Mouse (Mus musculus) telencephalon, adult 2 months (tissue): Measurements from ENCODE around the gene Spata45.
"Not testable (repeated sequence)": the region's sequence is repeated elsewhere in the genome, so short reads cannot be mapped to it uniquely, and the experiment has no call there.

Source experiments
- DNase-seq: peaks from one replicate; pipeline ENCODE4 v3.0.0-alpha.2; 2011; ENCODE audit warnings: low read depth, low spot score

Spata45 gene

DNA sequence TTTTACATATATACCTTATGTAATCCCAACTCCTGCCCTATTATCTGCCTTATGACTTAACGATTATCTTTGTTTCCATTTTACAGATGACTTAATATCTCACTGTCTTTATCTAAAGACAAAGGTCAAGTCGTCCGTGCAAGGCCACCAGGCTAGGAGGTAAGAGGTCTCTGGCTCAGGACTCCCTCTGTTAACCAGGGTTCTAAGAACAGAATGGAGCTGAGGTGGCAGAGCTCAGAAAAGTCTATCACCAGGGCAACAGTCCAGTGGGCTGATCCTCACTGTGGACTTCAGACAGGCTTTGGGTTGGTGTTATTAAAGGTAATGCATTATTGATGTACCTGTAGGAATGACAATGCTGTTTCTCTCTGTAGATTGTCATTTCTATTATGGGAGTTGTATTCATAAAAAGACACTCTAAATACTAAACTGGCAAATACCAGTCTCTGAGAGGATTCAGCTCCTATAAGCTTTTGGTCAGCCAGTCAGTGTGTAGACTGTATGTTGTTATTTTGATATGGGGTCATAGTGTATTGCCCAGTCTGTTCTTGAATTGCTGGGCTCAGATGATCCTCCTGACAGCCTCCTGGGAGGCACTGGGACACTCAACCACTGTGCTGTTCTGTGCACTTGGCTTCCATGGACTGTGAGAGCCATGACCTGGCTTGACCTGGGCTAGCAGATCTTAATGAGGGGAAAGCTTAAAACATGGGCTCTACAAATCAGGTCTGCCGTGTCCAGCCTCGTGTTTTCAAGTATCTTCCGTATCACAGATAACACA lies at the start of gene Spata45:
Spata45 (plus strand) TSS at position 86 of the 781 bp plus-strand sequence.
- DNase-seq, result no peak

DNA sequence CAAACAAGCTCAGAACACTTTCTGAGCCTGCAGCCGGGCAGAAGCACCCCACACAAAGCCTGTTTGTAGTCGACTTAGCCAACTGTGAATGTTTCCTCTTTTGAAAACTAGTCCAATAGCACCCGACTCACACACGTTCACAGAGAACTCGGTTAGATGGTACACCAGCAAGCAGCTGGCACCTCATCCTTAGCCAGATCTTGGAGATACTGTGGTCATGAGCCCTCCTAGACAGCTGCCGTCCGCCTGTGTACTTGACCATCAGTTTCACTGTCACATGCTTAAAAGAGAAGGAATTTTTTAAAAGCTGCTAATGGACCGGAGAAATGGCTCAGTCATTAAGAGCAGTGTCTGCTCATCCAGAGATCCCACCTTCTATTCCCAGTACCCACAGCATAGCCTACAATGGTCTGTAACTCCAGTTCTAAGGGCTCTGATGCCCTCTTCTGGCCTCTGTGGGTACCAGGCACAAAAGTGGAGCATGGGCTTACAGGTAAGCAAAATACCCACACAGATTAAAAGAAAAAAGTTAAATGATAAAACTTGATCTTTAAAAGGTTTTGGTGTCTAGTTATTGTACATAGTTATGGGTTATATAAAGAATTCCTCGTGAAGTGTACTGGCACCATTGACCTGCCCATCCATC lies 46.9 kb upstream of the Spata45 start:
- no peak for DNase-seq

DNA sequence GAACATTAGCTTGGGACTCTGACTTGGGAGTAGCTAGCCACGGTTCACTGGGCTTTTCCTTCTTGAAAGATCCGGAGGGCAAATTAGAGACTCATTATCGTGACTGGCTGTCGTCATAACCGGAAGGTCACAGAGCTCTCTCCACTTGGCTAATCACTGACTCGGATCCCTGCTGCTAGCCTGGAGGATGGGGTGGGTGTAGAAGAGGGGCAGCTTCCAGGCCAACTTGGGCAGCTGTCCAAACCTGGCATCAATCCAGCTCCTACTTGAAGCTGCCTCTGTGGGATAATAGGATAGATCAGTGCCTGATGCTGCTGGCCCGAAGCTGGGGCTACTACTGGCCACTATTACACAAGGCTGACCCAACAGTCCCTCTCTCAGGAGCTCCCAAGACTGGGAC lies 40.9 kb upstream of the Spata45 start:
- DNase-seq, result no peak

DNA sequence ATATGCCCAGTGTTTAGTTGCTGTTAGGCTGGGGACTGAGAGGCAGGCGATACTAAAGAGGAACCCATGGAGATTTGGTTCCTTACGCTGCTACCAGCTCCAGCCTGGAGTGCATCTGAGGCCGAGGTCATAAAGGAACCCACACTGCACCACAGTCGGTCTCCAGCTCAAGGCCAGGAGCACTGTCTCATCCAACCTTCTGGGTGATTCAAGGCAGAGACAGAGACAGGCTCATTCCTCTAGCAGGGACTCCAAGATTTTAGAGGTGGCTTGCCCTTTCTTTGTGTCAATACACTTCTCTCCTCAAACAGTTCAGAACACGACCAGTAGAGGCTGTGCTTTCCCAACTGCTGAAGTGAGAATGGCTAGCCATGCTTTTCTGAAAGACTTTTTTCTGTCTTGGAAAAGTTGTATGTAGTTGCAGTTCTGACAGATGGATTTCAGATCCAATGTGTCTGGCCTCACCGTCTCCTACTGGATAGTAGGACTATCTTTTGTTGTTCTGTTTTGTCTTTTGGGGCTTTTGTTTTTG lies 40.0 kb upstream of the Spata45 start:
- no peak for DNase-seq

DNA sequence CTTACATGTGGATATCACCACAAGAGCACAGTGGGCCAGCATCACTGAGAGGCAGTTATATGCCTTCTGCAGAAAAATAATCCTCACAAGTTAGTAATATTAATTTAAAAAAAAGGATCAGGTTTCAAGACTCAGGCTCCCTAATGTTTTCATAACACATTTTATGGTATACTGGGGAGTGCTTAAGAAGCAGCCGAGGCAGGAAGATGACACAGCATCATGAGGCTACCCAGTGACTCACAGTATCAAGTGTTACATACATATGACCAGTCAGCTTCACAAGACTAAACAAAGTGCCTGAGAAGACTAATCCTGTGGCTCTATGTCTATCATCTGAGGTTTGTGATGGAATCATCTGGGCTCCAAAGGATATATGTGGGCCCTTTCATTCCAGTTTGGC lies 38.4 kb upstream of the Spata45 start:
- DNase-seq, result no peak

DNA sequence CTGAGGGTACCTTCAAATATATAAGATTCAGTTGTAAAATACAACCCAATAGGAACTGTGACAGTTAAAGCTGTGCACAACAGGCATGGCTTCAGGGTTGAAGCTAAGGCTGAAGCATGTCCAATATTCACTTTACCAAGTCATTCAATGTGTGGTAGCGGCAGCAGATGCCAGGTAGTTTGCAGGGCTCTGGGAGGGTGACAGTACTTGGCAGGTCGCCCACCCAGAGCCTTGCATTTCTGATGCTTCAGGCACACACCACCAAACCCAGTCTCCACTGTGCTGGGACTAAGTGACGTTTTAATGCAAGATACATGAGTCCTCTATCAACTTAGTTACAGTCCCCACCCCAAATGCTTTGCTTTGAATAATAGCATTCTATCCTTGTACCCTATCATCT lies 35.8 kb upstream of the Spata45 start:
- no peak for DNase-seq

DNA sequence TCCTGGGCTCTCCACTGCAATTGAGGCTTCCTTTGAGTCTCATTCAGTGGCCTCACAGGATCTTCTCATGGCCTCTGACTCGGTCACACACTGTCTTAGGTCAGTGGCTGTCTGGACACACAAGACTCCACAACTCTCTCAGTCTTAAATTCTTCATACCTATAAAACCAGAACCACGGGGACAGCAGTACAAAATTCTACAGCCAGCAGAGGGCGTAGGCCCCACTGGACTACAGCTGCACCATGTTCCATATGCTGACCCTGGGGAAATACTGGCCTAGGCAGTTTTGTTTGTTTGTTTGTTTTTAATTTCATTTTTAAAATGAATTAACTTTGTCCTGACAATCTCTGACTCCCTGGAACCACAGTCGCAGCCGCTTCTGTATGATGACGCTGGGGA lies 34.2 kb upstream of the Spata45 start:
- DNase-seq, result no peak

DNA sequence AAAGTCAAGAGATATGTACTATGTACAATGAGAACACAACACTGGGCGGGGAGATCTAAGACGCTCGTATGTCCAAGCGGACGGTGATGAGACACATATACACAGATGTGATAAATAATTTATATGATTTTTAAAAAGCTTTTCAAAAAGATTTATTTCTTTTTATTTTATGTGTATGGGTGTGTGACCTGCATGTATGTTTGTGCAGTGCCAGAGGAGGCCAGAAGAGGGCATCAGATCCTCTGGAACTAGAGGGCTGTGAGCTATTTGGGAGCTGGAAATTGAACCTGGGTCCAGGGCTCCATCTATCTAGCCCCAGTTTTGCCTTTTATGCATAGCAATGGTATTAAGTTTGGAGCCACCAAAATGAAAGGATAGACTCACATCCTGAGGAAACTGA lies 27.7 kb upstream of the Spata45 start:
- no peak for DNase-seq

DNA sequence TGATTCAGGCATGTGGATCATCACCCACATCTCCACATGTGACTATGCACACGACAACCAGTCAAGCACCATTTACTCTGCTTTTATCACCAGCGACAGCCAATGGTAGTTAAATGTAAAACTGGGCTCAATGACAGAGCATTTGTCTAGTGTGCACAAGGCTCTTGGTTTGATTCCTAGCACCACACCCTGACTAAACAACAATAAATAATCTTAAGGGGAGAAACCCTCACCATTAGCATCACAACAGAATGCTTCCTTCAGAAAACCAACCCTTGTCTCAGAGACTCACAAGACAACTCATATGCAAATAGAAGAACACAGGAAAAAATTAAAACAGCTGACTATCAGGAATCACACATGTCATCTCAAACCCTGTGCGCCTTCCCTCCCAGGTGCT lies 22.2 kb upstream of the Spata45 start:
- no peak for DNase-seq

DNA sequence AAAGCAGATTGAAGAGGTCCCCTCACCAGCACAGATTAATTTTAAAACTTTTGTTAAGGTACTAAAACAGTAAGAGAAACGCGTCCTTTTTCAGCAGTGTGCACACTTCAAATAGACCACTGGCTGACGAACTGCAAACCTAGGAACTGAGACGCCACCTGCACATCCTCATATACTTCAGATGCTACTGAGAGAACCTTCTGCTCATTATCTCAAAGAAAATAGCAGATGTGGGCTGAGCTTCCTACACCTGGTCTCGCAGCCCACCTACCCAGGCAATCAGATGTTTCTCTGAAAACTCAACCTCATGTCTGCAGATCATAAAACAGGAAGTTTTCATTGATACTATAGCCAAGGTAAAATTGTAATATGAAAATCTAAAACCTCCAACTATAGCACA lies 16.6 kb upstream of the Spata45 start:
- DNase-seq, result no peak

DNA sequence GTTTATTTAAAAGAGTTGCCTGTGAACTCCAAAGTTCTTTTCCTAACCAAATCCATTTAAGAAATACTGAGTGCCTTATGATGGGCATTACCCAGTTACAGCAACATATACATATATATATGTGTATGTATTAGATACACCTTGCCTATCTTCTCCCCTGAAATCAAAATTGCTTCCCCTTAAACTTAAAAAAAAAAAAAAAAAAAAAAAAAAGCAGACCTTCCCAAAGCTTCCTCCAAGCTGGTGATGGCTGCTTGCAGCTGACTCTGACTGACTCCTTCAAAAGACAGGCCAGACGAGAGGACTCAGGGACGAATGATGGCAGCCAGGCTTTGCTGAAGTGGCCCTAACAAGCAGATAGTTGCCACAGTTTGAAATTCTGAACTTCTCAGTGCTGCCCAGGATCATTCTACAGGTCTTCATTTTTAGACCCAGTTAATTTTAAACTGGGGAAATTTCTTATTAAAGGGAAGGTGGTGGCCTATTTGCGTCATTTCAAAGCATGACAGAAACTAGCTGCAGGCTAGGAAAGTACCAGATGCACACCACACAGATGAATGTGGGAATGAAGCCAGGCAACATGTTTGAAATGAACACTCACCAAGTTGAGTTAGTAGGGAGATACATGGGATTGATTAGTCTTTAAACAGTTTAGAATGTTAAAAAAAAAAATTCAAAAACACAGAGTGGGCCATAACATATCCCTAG lies 16.1 kb upstream of the Spata45 start:
- DNase-seq, result no peak

DNA sequence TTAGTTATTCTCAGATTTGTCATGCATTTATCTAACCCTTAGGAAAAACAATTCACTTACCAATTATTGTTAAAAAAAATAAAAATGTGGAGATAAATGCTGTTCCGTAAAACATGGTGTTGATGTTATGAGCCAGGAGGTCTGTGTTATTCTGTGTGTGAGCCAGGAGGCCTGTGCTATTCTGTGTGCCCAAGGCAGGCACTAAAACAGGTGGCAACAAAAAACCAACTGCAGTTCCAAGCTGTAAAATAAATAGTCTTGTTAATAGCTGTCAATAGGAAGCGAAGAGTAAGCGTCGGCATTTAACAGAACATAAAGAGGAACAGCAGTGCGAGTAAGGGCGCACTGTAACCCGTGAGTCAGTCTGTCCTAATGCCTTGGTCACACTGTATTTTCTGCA lies 15.4 kb upstream of the Spata45 start:
- no peak for DNase-seq

DNA sequence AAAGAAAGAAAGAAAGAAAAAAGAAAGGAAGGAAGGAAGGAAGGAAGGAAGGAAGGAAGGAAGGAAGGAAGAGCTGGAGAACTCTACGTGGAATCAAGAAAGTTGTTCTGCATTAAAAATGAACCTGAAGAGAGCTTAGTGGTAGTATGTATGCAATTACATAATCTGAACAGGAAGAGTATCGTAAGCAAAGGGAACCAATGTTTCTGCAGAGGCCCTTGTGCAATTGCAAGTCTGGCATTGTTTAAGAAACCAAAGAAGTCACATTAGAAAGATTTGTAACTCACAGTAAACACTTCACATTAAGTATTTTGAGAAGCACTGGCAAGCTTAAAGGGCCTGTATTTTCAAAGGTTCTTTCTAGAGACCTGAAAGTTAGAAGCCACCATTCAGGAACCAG lies 13.3 kb upstream of the Spata45 start:
- DNase-seq, result no peak

DNA sequence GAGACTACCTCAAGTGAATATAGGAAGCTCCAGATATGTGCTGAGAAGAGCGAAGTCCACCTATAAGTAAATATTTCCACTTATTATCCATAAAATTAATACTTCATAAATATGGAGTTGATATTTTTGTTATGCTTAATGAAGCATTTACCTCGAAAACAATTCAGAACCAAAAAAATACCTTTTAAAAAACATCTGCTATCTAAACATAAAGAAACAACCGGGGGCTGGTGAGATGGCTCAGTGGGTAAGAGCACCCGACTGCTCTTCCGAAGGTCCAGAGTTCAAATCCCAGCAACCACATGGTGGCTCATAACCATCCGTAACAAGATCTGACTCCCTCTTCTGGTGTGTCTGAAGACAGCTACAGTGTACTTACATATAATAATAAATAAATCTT lies 12.6 kb upstream of the Spata45 start:
- DNase-seq, result not testable (repeated sequence)

DNA sequence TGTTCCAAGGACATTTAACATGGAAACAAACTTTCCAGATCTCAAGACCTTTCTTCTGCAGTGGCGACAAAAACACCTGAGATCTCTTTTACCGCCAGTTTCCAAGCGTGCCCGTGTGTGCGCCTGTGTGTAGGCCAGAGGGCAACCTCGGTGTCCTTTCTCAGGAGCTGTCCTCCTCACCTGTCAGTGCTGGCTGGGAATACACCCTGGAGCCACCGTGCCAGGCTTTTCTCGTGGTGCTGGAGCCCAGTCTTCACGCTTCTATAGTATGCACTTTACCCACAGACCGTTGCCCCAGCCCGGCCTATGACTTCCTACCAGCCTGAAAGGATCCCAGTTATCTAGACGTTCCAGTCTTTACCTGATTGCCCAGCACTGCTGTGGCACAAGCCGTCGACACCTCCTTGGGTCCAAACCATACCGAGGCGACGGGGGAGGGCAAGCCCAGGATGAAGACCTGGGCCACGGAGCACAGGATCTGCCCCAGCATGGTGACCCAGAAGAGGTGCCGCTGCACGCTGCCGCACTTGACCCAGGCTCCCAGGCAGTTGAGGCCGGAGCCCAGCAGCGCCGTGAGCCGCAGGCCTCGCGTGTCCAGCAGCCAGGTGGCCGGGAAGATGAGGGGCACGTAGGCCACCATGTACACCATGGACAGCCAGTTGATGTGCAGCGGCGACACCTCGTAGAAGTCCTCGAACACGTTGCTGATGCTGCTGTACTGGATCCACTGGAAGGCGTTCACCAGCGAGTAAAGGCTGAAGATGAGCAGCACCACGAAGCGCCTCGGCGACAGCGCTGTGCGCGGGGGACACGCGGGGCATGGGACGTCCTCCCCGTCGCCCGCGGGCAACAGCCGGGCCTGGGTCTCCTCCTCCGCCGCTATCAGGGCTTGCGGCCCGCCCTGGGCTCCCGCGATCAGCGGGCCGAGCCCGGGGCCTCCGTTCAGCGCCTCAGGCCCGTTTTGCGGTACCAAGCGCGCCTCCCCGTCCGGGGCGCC lies 11.1 kb upstream of the Spata45 start:
- DNase-seq, result no peak

DNA sequence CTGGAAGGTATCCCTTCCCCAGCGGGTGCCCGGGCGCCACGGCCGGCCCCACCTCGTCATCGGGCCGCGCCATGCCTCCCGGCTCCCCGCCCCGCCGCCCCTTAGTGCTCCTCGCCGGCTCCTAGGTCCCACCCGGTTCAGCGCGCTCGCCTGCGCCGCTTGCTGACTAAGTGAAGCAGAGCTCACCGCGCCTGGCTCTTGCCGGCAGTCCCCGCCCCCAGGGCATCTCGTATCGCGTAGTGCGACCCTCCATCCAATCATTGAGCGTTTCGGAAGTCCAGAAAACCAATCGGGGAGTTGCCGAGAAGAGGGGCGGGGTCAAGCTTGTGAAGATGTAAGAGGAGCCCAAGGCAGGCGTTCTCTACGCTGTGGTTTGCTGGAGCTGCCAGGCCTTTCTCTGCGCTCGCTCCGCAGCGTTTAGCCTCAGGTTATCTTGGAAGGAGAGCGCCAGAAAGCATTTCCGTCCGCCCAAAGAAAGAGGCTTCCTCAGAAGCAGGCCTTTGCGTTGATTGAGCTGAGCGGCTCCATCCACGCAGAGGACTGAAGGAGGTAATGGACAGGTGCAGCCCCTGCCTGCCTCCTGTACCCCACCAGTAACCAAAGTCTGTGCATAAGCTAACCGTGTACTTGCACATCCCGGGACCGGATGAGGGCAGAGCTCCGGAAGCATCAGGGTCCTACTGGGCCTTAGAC lies 10.3 kb upstream of the Spata45 start, which contains the start of gene Flvcr1:
Flvcr1 (minus strand) TSS at position 138 of the 693 bp plus-strand sequence.
- DNase-seq, result peak; percentile 99

DNA sequence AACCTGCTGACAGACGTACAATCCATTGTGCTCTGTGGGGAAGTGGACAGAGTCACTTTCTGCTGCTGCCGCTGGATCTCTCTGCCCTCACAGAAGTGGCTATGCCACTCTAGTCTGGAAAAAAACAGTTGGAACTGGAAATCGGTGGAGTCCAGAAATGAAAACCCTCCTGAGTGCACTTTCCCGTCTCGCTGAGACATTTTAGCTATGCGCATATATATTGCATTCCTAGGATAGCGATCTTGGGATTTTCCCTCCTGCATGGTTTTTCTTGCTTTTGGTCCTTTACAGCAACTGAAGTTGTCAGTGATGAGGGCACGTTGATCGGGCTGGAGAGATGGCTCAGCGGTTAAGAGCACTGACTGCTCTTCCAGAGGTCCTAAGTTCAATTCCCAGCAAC lies 6.3 kb upstream of the Spata45 start:
- DNase-seq, result no peak

DNA sequence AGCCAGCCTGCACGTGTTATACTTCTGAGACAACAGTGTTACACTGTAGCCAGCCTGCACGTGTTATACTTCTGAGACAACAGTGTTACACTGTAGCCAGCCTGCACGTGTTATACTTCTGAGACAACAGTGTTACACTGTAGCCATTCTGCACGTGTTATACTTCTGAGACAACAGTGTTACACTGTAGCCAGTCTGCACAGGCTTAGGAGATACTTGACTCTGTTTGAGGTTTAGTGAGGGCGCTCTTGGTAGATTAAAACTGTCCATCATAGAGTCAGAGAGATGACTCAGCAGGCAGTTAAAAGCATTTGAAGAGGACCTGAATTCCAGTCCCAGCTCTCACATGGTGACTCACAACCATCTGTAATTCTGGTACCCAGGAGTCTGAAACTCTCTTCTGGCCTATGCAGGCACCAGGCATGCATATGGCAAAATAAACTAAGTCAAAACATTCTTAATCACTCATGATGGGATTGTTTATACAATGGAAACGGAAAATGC lies 5.5 kb upstream of the Spata45 start:
- not testable (repeated sequence) for DNase-seq

DNA sequence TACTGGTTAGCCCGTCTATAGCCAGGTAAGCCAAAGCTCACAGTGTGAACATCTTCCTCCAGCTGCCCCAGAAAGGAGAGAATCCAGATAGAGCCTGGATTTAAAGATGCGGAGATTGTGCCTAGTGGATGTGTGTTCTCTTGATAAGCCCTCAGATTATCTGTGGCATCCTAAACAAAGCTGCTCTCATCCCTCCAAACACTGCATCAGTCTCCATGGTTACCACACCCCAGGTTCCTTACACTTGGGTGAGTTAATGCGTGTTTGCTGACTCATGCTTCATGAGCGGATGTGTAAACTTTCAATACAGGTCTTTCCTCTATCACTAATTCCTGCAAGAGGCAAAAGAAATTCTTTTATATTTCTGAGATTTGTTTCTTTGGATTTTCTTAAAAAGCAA lies 790 bp upstream of the Spata45 start:
- DNase-seq, result peak; percentile 28

DNA sequence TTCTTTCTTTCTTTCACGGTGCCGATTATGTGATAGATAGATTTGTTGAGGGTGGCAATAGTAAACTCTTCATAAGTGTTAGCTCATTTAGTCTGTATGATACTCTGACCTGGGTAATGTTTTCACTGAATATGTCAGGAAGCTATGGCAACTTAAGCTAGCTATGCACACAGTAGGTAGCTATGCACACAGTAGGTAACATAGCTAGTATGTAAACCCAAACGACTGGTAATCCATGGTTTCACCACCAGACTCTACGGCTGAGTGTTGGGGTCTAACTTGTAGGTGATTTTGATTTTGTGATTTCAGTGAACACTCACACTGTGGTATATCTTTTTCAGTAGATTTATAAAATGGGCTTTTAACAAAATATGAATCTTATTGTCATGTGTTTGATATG lies 1.6 kb downstream of the Spata45 start:
- no peak for DNase-seq
